Mouse (Mus musculus) stomach, postnatal 0 days (tissue): ENCODE data around the gene Eid3. TPM values are rescaled to one million over a fixed set of nuclear protein-coding genes. Genes with fewer than 3 reads are reported as not detected.

Experiments
- ATAC-seq: fragments of 200-750 bp; cut with Nextera tagmentation; 2 replicates; pipeline ENCODE4 v1.8.0; 2017; ENCODE audit not compliant: low FRiP score, low TSS enrichment
- DNase-seq: peaks from one replicate; pipeline ENCODE4 v3.0.0-alpha.2; 2016; ENCODE audit warnings: low spot score
- H3K27ac ChIP-seq: fragments of 300-500 bp; sonication (generic); replicated peaks from 2 replicates; pipeline ENCODE4 v1.5.1; 2014; ENCODE audit warnings: mild to moderate bottlenecking, control low read depth
- H3K27me3 ChIP-seq: fragments of 300-500 bp; sonication (generic); 2 replicates; pipeline ENCODE4 v1.6.1; 2014; ENCODE audit warnings: low read length; ENCODE audit not compliant: control insufficient read depth, insufficient read depth
- H3K36me3 ChIP-seq: fragments of 300-500 bp; sonication (generic); 2 replicates; pipeline ENCODE4 v1.6.1; 2014; ENCODE audit warnings: low read length, mixed read lengths; ENCODE audit not compliant: control insufficient read depth, insufficient read depth
- H3K4me1 ChIP-seq: fragments of 300-500 bp; sonication (generic); replicated peaks from 2 replicates; pipeline ENCODE4 v1.6.1; 2014; ENCODE audit warnings: antibody characterized with exemption; ENCODE audit not compliant: control insufficient read depth, insufficient read depth
- H3K4me2 ChIP-seq: fragments of 300-500 bp; sonication (generic); replicated peaks from 2 replicates; pipeline ENCODE4 v1.6.1; 2014; ENCODE audit warnings: low read depth, mild to moderate bottlenecking, control low read depth, moderate library complexity
- H3K4me3 ChIP-seq: fragments of 300-500 bp; sonication (generic); 2 replicates; pipeline ENCODE4 v1.5.1; 2014; ENCODE audit warnings: low read depth, low read length, control low read depth
- H3K9ac ChIP-seq: fragments of 300-500 bp; sonication (generic); 2 replicates; pipeline ENCODE4 v1.6.1; 2014; ENCODE audit warnings: mild to moderate bottlenecking, low read length, control low read depth, mixed read lengths
- H3K9me3 ChIP-seq: fragments of 300-500 bp; sonication (generic); 2 replicates; pipeline ENCODE4 v1.6.1; 2016; ENCODE audit warnings: low read length; ENCODE audit not compliant: control insufficient read depth
- CTCF ChIP-seq: IDR thresholded peaks from 2 replicates; pipeline ENCODE4 v1.5.1; 2016; ENCODE audit warnings: antibody characterized with exemption, low read depth, mild to moderate bottlenecking, moderate library complexity
- EP300 ChIP-seq: optimal IDR thresholded peaks from 2 replicates; pipeline ENCODE3; 2016; ENCODE audit warnings: antibody characterized with exemption
- WGBS: fragments of 180-500 bp; shearing (Covaris S2); extraction: QIAGEN DNeasy Blood & Tissue Kit; methylation state at CpG from one replicate; pipeline ENCODE4 v1.1.7; 2014; 5-methylcytosine and 5-hydroxymethylcytosine counted together
- polyA plus RNA-seq: library from polyadenylated mRNA; unstranded; fragments of >200 nt; fragmentation: Nextera tagmentation; extraction: Ambion mirVana; gene quantifications from 2 replicates; pipeline ENCODE4 v1.2.1, GENCODE M21; 2015

The Eid3 gene
- polyA plus RNA-seq, 1 experiment from 2014 or later = 0.38 TPM

DNA sequence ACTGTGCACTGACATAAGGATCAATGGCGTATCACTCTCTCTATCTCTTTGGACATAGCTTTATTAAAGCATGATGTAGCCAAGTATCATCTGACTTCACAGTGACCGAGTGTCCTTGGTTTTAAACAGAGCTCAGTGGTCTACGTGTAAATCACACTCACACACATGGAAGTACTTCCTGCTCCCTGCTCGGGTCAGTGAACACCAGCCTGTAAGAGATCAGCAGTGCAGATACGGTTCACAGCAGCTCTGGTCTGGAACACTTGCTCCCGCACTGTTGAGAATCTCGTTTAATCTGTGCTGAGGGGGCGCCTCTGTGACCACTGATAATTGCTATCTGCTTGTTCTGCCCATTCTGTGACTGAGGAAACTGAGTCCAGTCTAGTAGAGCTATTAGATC, 22.1 kb downstream of the Eid3 start:
- no peak overlapping the region for H3K9ac ChIP-seq
- 87% methylated on average over 8 of the region's 8 CpGs for WGBS
- H3K9me3 ChIP-seq = no peaks in the 10 kb centered on the region
- no peaks in the 10 kb centered on the region for H3K4me1 ChIP-seq
- TF ChIP-seq CTCF (no peak), EP300 (no peak)
- DNase-seq = no peak
- H3K4me2 ChIP-seq = no peak overlapping the region
- H3K36me3 ChIP-seq = peaks cover 23% of the 10 kb centered on the region; the same call in 1 of the 2 replicates
- H3K27me3 ChIP-seq = no peaks in the 10 kb centered on the region
- H3K4me3 ChIP-seq = no peak overlapping the region
- ATAC-seq = no peak
- H3K27ac ChIP-seq = no peak overlapping the region

DNA sequence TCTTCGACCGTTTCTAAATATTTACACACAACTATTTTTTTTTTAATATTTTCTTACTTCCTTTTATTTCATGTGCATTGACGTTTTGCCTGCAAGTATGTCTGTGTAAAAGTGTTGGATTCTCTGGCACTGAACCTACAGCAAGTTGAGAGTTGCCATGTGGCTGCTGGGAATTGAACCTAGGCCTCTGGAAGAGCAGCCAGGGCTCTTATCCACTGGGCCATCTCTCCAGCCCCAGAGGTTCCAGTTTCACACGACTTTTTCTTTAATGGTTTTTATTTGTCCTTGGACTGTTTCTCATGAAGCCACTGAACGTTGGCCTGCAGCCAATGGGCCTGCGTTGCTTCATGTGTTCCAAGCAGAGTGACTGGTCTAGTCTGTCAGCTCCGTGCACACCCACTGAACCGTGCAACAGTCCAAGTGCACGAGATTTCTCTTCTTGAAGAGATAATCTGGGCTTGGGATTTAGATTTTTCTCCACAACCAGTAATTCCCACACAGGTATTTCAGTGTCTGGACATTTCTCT, 23.1 kb downstream of the Eid3 start:
- WGBS = 27% methylated on average over 9 of the region's 9 CpGs
- H3K36me3 ChIP-seq = peaks cover 22% of the 10 kb centered on the region; the same call in 1 of the 2 replicates
- H3K27me3 ChIP-seq = no peaks in the 10 kb centered on the region
- TF ChIP-seq CTCF (no peak), EP300 (no peak)
- H3K4me3 ChIP-seq = no peak overlapping the region
- peak; percentile 62 for ATAC-seq
- peak; percentile 74 for DNase-seq
- H3K4me2 ChIP-seq = no peak overlapping the region
- H3K9ac ChIP-seq = no peak overlapping the region; the same call in 1 of the 2 replicates
- H3K4me1 ChIP-seq = no peaks in the 10 kb centered on the region
- no peaks in the 10 kb centered on the region for H3K9me3 ChIP-seq
- H3K27ac ChIP-seq = no peak overlapping the region

GRCm38 (mm10) chr10:82890936-82891335, 24.5 kb downstream of the Eid3 start:
- WGBS = 58% methylated on average over 2 of the region's 2 CpGs
- Histone ChIP-seq H3K27ac (no peak overlapping the region), H3K36me3 (peaks cover 15% of the 10 kb centered on the region), H3K4me2 (no peak overlapping the region), H3K4me1 (no peaks in the 10 kb centered on the region), H3K9me3 (no peaks in the 10 kb centered on the region), H3K27me3 (no peaks in the 10 kb centered on the region), H3K4me3 (no peak overlapping the region), H3K9ac (no peak overlapping the region)
- no peak for TF ChIP-seq CTCF
- no peak for TF ChIP-seq EP300
- DNase-seq = no peak
- no peak for ATAC-seq

DNA sequence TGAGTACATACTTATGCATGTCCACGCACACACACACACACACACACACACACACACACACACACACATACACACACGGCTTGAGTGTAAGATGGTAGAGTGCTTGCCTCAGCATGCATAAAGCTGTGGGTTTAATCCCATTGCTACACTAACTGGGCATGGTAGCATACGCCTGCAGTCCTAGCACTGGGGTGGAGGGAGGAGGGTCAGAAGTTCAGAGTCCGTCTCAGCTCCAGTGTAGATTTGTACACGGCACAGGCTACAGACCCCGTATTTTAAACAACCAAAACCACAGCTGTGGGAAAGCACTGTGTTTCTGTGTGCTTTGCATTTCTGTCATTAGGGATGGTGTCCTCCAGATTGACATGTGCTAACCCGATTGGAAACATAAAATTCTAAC, 25.0 kb downstream of the Eid3 start:
- Histone ChIP-seq H3K4me1 (no peaks in the 10 kb centered on the region), H3K9ac (no peak overlapping the region)
- 49% methylated on average over 7 of the region's 7 CpGs for WGBS

DNA sequence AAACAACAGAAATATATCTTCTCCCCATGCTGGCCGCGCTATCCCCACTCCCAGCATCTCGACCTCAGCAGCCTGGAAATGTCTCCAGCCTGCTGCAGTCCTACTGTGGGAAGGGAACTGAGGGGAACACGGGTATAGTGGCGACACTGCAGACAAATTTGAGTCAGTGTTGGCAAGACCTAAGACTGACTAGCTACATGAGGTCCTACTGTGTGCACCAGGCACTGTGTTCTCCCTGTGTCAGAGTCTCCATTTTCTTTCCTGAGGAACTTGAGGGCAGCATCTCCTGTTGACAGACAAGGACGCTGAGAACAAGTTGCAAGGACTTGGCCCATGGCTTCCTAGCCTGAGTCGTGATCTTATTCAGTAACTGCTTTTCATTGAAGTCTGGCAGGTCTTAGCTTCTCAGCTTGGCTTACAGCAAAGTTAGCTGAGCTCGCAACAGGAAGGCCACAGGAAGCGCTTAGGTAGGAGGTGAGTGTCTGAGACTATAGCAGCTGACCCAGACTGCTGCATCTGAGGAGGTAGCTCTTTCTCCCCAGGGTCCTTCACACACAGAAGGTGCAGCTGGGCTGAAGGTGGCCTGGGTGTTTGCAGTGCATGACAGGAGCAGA, 26.1 kb downstream of the Eid3 start:
- Histone ChIP-seq H3K9ac (no peak overlapping the region), H3K27ac (no peak overlapping the region), H3K27me3 (no peaks in the 10 kb centered on the region), H3K36me3 (peaks cover 14% of the 10 kb centered on the region), H3K4me3 (no peak overlapping the region), H3K9me3 (no peaks in the 10 kb centered on the region), H3K4me1 (no peaks in the 10 kb centered on the region), H3K4me2 (no peak overlapping the region)
- DNase-seq (no peak), ATAC-seq (no peak)
- TF ChIP-seq EP300 (no peak), CTCF (no peak)
- WGBS = 90% methylated on average over 9 of the region's 9 CpGs

More for the DNA sequence above, 25.0 kb downstream of the Eid3 start:
- DNase-seq (no peak), ATAC-seq (0 out of 2 replicates have a peak, but pooled peaks have one; percentile 15)
- Histone ChIP-seq H3K27ac (no peak overlapping the region), H3K4me3 (no peak overlapping the region), H3K36me3 (peaks cover 14% of the 10 kb centered on the region), H3K27me3 (no peaks in the 10 kb centered on the region), H3K4me2 (no peak overlapping the region), H3K9me3 (no peaks in the 10 kb centered on the region)
- TF ChIP-seq EP300 = no peak
- TF ChIP-seq CTCF = no peak

- DNase-seq (no peak), ATAC-seq (no peak)
- Histone ChIP-seq H3K4me3 (no peak overlapping the region), H3K4me2 (no peak overlapping the region), H3K9me3 (no peaks in the 10 kb centered on the region), H3K27me3 (no peaks in the 10 kb centered on the region), H3K36me3 (peaks cover 17% of the 10 kb centered on the region), H3K9ac (no peak overlapping the region), H3K4me1 (no peaks in the 10 kb centered on the region), H3K27ac (no peak overlapping the region)
- no peak for TF ChIP-seq CTCF
- WGBS = 67% methylated on average over 18 of the region's 18 CpGs
Observed at GRCm38 (mm10) chr10:82893872-82894650, 27.6 kb downstream of the Eid3 start.
